Mouse (Mus musculus) right cerebral cortex, postnatal 36 days (tissue): Measurements from ENCODE around the gene 1700001P01Rik.

Source experiments
- DNase-seq, 2 experiments: peaks; one replicate each; pipeline ENCODE4 v3.0.0; 2022; ENCODE audit warnings: low spot score in 2 of 2, mixed read lengths in 1 of 2

The 1700001P01Rik gene

GRCm38 (mm10) chr11:97775808-97776496, at the start of gene 1700001P01Rik:
Gene 1700001P01Rik, minus strand, starts transcription at chr11:97775918.
- DNase-seq: no peak

DNA sequence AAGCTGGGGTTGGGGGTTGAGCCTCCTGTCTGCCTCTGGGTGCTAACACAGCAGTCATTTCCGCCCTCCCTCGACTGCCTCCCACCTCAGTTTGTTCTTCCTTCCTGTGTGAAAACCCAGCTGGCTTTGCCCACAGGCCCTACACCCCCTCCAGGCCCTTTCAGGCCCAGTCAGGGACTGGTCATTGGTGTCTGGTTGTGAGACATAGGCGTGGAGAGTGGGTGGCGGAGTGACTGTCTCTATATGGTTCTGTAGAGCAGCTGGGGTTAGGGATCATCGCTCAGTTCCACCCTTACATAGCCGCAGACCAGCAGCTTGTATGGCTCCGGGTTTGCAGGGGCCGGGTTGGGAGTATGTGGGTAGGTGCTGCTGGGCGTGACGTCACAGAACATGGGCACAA, 49.6 kb upstream of the 1700001P01Rik start:
- DNase-seq: no peak

DNA sequence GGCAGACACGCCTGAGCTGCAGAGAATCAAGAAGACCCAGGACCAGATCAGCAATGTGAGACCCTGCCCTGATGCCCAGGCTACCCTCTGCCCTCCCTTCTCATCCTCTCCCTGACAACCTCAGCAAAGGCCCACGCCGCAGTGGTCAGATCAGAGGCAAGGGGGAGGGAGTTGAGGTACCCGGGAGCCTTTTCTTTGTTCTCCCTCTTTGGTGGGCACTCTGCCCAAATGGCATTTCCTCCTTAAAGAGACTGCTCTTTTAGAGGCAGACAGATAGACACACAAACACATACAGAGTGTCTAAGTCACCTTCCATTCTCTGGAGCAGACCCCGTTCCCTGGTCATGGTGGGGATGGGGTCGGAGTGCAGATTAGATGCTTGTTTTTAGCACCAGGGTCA, 49.2 kb upstream of the 1700001P01Rik start:
- DNase-seq: no peak

DNA sequence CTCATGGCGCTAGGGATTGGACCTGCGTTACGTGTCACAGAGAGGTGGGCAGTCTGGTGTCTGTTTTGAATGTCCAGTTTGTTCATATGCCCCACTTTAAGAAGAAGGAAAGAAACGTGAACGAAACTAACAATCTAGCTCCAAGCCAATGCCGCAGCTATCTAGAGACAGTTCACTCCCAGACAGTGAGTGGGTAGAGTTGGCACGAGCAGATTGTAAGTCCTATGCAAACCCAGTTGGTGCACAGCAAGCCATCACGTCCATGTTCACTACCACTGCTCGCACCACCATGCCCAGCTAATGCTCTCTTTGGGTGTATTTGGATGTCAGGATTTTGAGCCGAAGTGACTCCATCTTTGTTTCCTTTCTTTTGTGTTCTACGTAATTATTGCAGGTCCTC, 48.5 kb upstream of the 1700001P01Rik start:
- DNase-seq: no peak

GRCm38 (mm10) chr11:97822840-97823603, 47.3 kb upstream of the 1700001P01Rik start:
- DNase-seq: no peak

DNA sequence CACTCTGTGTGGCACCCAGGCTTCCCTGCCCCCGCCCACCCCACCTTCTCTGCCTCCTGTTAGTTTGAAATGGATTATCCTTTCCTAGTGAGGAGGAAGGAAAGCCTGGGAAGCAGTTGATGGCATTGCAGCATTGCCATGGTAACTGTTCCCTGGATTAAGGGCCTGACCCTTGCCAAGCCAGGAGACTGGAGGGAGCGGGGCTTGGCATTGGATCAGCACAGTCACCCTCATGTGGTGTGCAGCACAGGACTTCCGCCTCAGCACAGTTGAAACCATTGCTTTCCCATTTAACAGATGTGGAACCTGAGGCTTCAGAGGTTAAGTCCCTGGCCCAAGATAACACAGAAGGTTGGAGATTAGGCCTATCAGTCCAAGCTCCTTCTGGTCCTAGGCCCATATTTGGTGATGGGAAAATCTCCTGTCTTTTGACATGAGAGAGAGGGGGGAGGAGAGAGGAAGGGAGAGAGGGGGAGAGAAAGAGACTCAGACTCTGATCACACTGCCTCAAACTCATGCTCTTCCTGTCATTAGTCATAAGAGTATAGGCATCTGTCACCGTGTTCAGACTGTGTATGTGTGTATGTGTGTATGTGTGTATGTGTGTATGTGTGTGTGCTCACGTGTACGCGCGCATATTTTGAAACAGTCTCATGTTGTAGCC, 45.8 kb upstream of the 1700001P01Rik start:
- DNase-seq: no peak

DNA sequence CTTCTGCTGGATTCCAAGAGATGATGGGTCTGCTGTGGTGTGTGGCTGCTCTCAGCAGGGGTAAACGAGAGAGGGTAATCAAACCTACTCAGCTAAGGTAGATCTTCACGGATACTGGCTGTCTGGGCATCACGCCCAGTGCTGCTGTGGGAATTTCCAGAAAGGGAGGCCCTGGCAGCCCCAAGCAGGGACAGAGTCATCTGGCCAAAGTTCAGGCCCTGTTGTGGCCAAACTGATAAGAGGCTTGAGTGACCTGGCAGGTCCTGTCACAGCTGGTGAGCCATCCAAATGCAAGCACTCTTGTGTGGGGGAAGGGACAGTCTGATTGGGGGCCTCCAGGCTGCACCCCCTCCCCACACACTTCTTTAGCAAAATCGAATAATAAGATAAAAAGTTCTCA, 45.1 kb upstream of the 1700001P01Rik start:
- no peak for DNase-seq

DNA sequence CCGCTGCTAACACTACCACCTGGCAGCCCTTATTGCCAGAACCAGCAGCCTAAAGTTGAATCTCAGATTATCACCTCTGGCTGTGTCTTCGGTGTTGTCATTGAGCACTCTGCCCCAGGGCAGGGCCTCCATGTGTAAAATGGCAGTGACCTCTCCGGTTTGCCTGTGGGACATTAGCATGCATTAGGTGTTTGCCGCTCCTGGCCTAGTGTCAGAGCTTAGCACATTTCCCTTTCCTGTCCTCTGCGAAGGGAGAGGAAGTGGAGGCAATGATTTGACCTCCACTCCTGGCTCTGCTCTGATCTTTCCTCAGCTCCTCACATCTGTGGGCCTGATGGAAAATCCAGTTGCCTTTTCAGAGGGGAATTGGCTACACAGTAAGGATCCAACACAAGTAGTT, 44.2 kb upstream of the 1700001P01Rik start:
- no peak for DNase-seq

GRCm38 (mm10) chr11:97819102-97819501, 43.4 kb upstream of the 1700001P01Rik start:
- no peak for DNase-seq

GRCm38 (mm10) chr11:97818571-97818970, 42.9 kb upstream of the 1700001P01Rik start:
- no peak for DNase-seq

GRCm38 (mm10) chr11:97818003-97818402, 42.3 kb upstream of the 1700001P01Rik start:
- DNase-seq: no peak

DNA sequence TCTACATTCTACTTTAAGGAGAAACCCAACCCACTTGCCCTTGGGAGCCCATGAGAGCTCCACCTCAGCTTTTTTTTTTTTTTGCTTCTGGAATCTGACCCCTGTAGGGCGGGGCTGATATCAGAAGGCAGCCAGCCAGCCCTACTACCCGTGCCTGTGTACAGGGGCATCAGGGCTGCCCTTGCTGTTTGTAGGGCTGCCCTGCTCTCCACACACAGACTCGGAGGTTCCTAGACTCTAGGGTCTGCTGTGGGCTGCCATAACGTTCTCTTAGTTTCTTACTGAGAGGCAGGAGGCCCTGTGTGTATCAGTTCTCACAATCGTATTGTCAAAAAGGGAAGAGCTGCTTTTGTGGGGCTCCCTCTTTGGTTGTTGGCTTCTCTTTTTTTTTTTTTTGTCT, 41.7 kb upstream of the 1700001P01Rik start:
- no peak for DNase-seq

DNA sequence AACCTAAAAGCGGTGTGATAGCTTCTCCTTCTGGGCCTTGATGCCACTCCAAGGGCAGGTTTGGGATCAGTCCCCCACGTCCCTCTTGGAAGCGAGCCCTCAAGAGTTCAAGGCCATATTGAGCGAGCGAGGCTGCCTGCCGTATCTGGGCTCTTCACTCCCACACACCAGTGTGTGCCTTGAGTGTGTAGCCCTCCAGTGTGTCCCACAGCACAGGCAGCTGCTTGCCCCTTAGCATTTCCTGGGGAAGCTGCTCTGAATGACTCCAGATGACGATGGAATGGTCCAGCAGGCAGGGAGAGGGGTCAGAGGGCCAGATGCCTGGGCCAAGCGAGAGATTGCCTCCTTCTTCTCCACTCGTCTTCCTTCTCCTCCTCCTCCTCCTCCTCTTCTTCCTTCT, 41.2 kb upstream of the 1700001P01Rik start:
- DNase-seq: no peak

- DNase-seq: no peak
Observed at GRCm38 (mm10) chr11:97816176-97816575, 40.5 kb upstream of the 1700001P01Rik start.

GRCm38 (mm10) chr11:97815736-97816135, 40.0 kb upstream of the 1700001P01Rik start:
- no peak for DNase-seq

GRCm38 (mm10) chr11:97813746-97814515, 38.2 kb upstream of the 1700001P01Rik start:
- DNase-seq: no peak

- no peak for DNase-seq
Observed at GRCm38 (mm10) chr11:97813085-97813484, 37.4 kb upstream of the 1700001P01Rik start.

DNA sequence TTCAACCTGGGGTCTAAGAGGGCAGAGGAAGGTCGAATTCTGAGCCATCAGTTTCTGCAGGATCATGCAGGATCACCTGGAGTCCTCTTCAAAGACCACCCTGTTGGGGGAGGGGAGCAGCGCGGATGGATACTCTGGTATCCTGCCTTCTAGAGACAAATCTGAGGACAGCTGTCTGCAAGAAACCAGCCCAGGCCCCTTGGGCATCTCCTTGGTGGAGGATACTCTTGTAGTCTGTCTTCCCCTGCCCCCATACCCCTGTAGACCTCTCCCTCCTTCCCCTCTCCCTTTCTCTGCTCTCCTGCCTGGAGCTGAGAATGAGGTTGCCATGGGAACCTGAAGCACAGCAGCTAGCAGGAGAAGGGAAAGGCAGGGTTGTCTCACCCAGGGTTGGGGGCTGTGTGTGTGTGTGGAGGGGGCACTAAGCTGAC, 36.8 kb upstream of the 1700001P01Rik start:
- no peak for DNase-seq

- no peak for DNase-seq
Observed at GRCm38 (mm10) chr11:97811569-97812362, 36.0 kb upstream of the 1700001P01Rik start.

DNA sequence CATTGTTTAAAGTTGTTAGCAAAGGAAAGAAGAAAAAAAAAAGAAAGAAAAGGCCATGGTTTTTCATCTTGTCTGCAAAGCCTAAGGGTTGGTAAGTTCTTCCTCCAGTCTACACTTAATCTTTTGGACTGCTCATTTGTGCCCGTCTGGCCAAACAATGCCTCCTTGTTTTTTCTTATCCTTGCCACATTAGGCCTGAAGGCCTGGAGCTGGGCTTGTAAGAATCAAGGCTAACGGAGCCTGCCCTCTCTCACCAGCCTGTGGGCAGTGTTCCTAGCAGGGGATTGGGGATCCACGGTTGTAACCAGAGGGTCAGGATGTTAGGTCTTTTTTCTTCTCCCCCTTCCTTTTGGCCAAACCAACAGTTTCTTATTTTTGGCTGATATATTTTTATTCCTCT, 35.3 kb upstream of the 1700001P01Rik start:
- DNase-seq: no peak

- no peak for DNase-seq
Observed at GRCm38 (mm10) chr11:97810356-97810755, 34.6 kb upstream of the 1700001P01Rik start.
